Mouse (Mus musculus) testis, postnatal 10 days (tissue): Measurements from ENCODE around the gene Arhgdib.

ENCODE experiments used
- DNase-seq: peaks from one replicate; pipeline ENCODE4 v3.0.0; 2021; ENCODE audit warnings: low spot score

The Arhgdib gene

GRCm38 (mm10) chr6:136950171-136950570, 8.5 kb upstream of the Arhgdib start:
- no peak for DNase-seq

- no peak for DNase-seq
Measured at GRCm38 (mm10) chr6:136947716-136948115, 6.0 kb upstream of the Arhgdib start.

GRCm38 (mm10) chr6:136946943-136947342, 5.2 kb upstream of the Arhgdib start:
- DNase-seq = no peak

- no peak for DNase-seq
Measured at GRCm38 (mm10) chr6:136946241-136946640, 4.5 kb upstream of the Arhgdib start.

- DNase-seq = no peak
Measured at GRCm38 (mm10) chr6:136944511-136944910, 2.8 kb upstream of the Arhgdib start.

GRCm38 (mm10) chr6:136943392-136943791, 1.7 kb upstream of the Arhgdib start:
- DNase-seq = no peak

- DNase-seq = no peak
Measured at GRCm38 (mm10) chr6:136942280-136942679, 581 bp upstream of the Arhgdib start.

GRCm38 (mm10) chr6:136940188-136940960, 1.3 kb downstream of the Arhgdib start:
- no peak for DNase-seq

GRCm38 (mm10) chr6:136939326-136940187, 2.1 kb downstream of the Arhgdib start:
- DNase-seq = no peak

GRCm38 (mm10) chr6:136938331-136939126, 3.2 kb downstream of the Arhgdib start:
- no peak for DNase-seq

- DNase-seq = no peak
Measured at GRCm38 (mm10) chr6:136937117-136937516, 4.6 kb downstream of the Arhgdib start.

GRCm38 (mm10) chr6:136936361-136936760, 5.3 kb downstream of the Arhgdib start:
- no peak for DNase-seq

- DNase-seq = no peak
Measured at GRCm38 (mm10) chr6:136935233-136935632, 6.5 kb downstream of the Arhgdib start.

GRCm38 (mm10) chr6:136934068-136934467, 7.6 kb downstream of the Arhgdib start:
- no peak for DNase-seq

GRCm38 (mm10) chr6:136931246-136931645, 10.5 kb downstream of the Arhgdib start:
- no peak for DNase-seq

- DNase-seq = no peak
Measured at GRCm38 (mm10) chr6:136930677-136931076, 11.0 kb downstream of the Arhgdib start.

- no peak for DNase-seq
Measured at GRCm38 (mm10) chr6:136927626-136928025, 14.1 kb downstream of the Arhgdib start.

- DNase-seq = no peak
Measured at GRCm38 (mm10) chr6:136925049-136925448, 16.6 kb downstream of the Arhgdib start.

GRCm38 (mm10) chr6:136923532-136923931, 18.2 kb downstream of the Arhgdib start, which contains the start of gene Pde6h:
Pde6h (plus strand) TSS chr6:136923832.
- DNase-seq = no peak

GRCm38 (mm10) chr6:136922871-136923270, 18.8 kb downstream of the Arhgdib start:
- no peak for DNase-seq

- no peak for DNase-seq
Measured at GRCm38 (mm10) chr6:136922080-136922479, 19.6 kb downstream of the Arhgdib start, which contains the start of gene Erp27. Erp27 (minus strand) TSS chr6:136922180.

GRCm38 (mm10) chr6:136921601-136922000, 20.1 kb downstream of the Arhgdib start:
- no peak for DNase-seq
